Mouse (Mus musculus) heart, postnatal 36 days (tissue): ENCODE results near the gene Cbx8. TPM values are rescaled to one million over a fixed set of nuclear protein-coding genes. Genes with fewer than 3 reads are reported as not detected.

Source experiments
- DNase-seq, 2 experiments: peaks; one replicate each; pipeline ENCODE4 v3.0.0; 2021 to 2022
- intact Hi-C: fragments of 180-260 bp; cut with DNase I; formaldehyde crosslinking; loops from one replicate; pipeline ENCODE4 v1.15.1; 2025
- total RNA-seq, 2 experiments: library from RNA; stranded (reverse); gene quantifications; 2 replicates each; pipeline ENCODE4 v1.2.3; 2021

Cbx8 gene
- total RNA-seq, 2 experiments from 2014 or later: 5.3 to 9.1 TPM

- DNase-seq: no peak
- intact Hi-C loops: no loop called here
These were observed 39.8 kb upstream of the Cbx8 start for GRCm38 (mm10) chr11:119080461-119081147.

- intact Hi-C loops: no loop called here
- DNase-seq: no peak
These were observed 38.7 kb upstream of the Cbx8 start for GRCm38 (mm10) chr11:119079445-119079837.

- intact Hi-C loops: no loop called here
- peak; percentile 51 to 56 for DNase-seq
These were observed 38.1 kb upstream of the Cbx8 start for GRCm38 (mm10) chr11:119078691-119079444.

- intact Hi-C loops: no loop called here
These were observed 37.0 kb upstream of the Cbx8 start for GRCm38 (mm10) chr11:119077755-119078154.

GRCm38 (mm10) chr11:119075805-119076204 is 35.0 kb upstream of the Cbx8 start:
- no peak for DNase-seq
- intact Hi-C loops: no loop called here

More at GRCm38 (mm10) chr11:119077755-119078154, 37.0 kb upstream of the Cbx8 start:
- no peak for DNase-seq

GRCm38 (mm10) chr11:119073876-119074433 is 33.2 kb upstream of the Cbx8 start:
- intact Hi-C loops: no loop called here
- DNase-seq: no peak

GRCm38 (mm10) chr11:119072986-119073385 is 32.2 kb upstream of the Cbx8 start:
- no peak for DNase-seq
- intact Hi-C loops: no loop called here

- intact Hi-C loops: no loop called here
- no peak for DNase-seq
These were observed 31.5 kb upstream of the Cbx8 start for GRCm38 (mm10) chr11:119072239-119072638.

GRCm38 (mm10) chr11:119066841-119067240 is 26.1 kb upstream of the Cbx8 start:
- intact Hi-C loops: no loop called here
- no peak for DNase-seq

- intact Hi-C loops: no loop called here
These were observed 18.5 kb upstream of the Cbx8 start for GRCm38 (mm10) chr11:119059256-119059655.

GRCm38 (mm10) chr11:119058041-119058995 is 17.5 kb upstream of the Cbx8 start:
- intact Hi-C loops: no loop called here
- DNase-seq: peak; percentile 37 to 48

More at GRCm38 (mm10) chr11:119059256-119059655, 18.5 kb upstream of the Cbx8 start:
- DNase-seq: no peak

- intact Hi-C loops: loop anchor here (2.0 kb wide), 1 partner anchor 70 kb away; no protein-coding TSS in a partner anchor
- no peak for DNase-seq
These were observed 16.5 kb upstream of the Cbx8 start for GRCm38 (mm10) chr11:119057291-119057690.

GRCm38 (mm10) chr11:119056301-119057211 is 15.8 kb upstream of the Cbx8 start:
- peak; percentile 67 to 81 for DNase-seq
- intact Hi-C loops: loop anchor here (2.0 kb wide), 1 partner anchor 70 kb away; no protein-coding TSS in a partner anchor

GRCm38 (mm10) chr11:119055571-119056131 is 14.9 kb upstream of the Cbx8 start:
- DNase-seq: peak; percentile 47 to 59
- intact Hi-C loops: loop anchor here (2.0 kb wide), 1 partner anchor 71 kb away; no protein-coding TSS in a partner anchor

GRCm38 (mm10) chr11:119054351-119055345 is 13.9 kb upstream of the Cbx8 start:
- peak; percentile 35 to 56 for DNase-seq
- intact Hi-C loops: loop anchor here (1.0 kb wide), 1 partner anchor 31 kb away; no protein-coding TSS in a partner anchor

- intact Hi-C loops: loop anchor here (1.0 kb wide), 1 partner anchor 31 kb away; no protein-coding TSS in a partner anchor
- DNase-seq: no peak
These were observed 13.1 kb upstream of the Cbx8 start for GRCm38 (mm10) chr11:119053738-119054350.

- intact Hi-C loops: no loop called here
- peak; percentile 70 to 73 for DNase-seq
These were observed 12.5 kb upstream of the Cbx8 start for GRCm38 (mm10) chr11:119053257-119053670.
